8 mouse cellular contexts compared by ENCODE assay signal in the genomic region with DNA sequence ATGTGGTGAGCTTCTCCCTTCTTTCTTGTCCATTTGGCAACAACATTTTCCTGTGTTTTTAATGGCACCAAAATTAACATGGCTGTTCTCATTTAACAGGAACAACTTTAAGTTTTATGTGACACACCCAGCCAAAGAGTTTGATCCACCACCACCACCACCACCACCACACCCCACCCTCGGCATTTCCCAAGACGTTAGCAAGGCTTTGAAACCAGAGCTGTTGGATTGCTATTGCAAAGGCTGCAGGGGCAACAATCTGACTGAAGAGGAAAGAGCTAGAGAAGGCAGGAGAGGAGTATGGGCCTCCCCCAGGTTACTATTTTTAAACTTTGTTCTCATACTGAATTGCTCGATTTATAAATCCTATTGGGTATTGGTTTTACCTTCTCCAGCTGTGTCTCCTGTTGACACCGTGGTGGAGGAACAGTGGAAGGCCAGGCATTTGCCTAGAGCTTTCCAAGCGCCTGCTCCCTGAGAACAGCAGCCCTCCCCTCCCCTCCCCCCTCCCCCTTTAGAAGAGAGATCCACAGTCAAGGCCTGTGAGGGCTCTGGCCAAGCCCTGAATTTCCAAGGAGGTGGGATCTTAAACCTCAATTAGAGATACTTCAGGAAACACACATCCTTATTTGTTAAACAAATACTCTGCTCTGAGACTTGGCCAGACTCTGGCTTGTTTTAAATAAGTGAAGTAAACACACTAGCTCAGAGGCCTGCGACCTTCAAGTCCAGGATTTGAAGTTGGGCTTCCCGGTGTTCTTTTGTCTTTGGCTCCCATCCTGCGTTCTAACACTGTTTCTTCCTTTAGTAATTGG.
DNase-seq lines count a peak whose midpoint lies in the region; ATAC-seq lines count a peak whose summit lies in the region.

No protein-coding gene starts in this region.

- no peak overlapping the region for H3K4me3 ChIP-seq in forebrain, embryonic 14.5 days (ENCODE audit: low read depth, low read length)
- no peak overlapping the region for H3K4me3 ChIP-seq in midbrain, embryonic 13.5 days (replicated peaks)

- no peak overlapping the region for H3K27ac ChIP-seq in forebrain, embryonic 14.5 days (ENCODE audit: low read depth, low read length)
- H3K27ac ChIP-seq in midbrain, embryonic 13.5 days = no peak overlapping the region

- intact Hi-C loops in heart, postnatal 10 days (cut with DNase I) = no loop called here
- intact Hi-C loops in heart, postnatal 14 days (cut with DNase I) = loop anchor here (2.0 to 5.0 kb wide), 2 partner anchors 47 to 146 kb away; no protein-coding TSS in a partner anchor
- intact Hi-C loops in gastrocnemius, postnatal 14 days (cut with DNase I; ENCODE audit: low total_unique reads) = no loop called here

- no peak overlapping the region for H3K9ac ChIP-seq in forebrain, embryonic 14.5 days (ENCODE audit: low read length)
- no peak overlapping the region for H3K9ac ChIP-seq in midbrain, embryonic 13.5 days (replicated peaks)

- H3K27me3 ChIP-seq in forebrain, embryonic 14.5 days (replicated peaks; ENCODE audit: control insufficient read depth, insufficient read depth, low read length) = 0 out of 2 replicates have a peak, but pooled peaks cover 6% of the 10 kb centered on the region
- H3K27me3 ChIP-seq in midbrain, embryonic 13.5 days = no peaks in the 10 kb centered on the region

- 2% methylated on average over 8 of the region's 8 CpGs for WGBS in forebrain, embryonic 14.5 days
- 12% methylated on average over 8 of the region's 8 CpGs for WGBS in midbrain, embryonic 13.5 days

- no peaks in the 10 kb centered on the region for H3K9me3 ChIP-seq in forebrain, embryonic 14.5 days (replicated peaks; ENCODE audit: control insufficient read depth, low read length)
- H3K9me3 ChIP-seq in midbrain, embryonic 13.5 days = no peaks in the 10 kb centered on the region

- H3K36me3 ChIP-seq in forebrain, embryonic 14.5 days (ENCODE audit: control insufficient read depth, insufficient read depth, low read length) = no peaks in the 10 kb centered on the region
- no peaks in the 10 kb centered on the region for H3K36me3 ChIP-seq in midbrain, embryonic 13.5 days

- H3K4me1 ChIP-seq in forebrain, embryonic 14.5 days (ENCODE audit: control insufficient read depth, insufficient read depth, low read length) = 0 out of 2 replicates have a peak, but pooled peaks cover 4% of the 10 kb centered on the region
- peaks cover 13% of the 10 kb centered on the region for H3K4me1 ChIP-seq in midbrain, embryonic 13.5 days (replicated peaks)

- peak; percentile 48; the same call in 1 of the 2 replicates for ATAC-seq in forebrain, embryonic 14.5 days
- peak; percentile 65; the same call in 1 of the 2 replicates for ATAC-seq in midbrain, embryonic 13.5 days

- H3K4me2 ChIP-seq in forebrain, embryonic 14.5 days (ENCODE audit: low read length) = no peak overlapping the region
- no peak overlapping the region for H3K4me2 ChIP-seq in midbrain, embryonic 13.5 days (replicated peaks)

- DNase-seq in heart, postnatal 10 days = peak; percentile 38 to 45
- no peak for DNase-seq in heart, postnatal 14 days
- DNase-seq in R1 (ENCODE audit: low read depth, low spot score) (peak; percentile 98), MN1 (ENCODE audit: low spot score) (no peak)
- DNase-seq in forebrain, embryonic 14.5 days (ENCODE audit: low spot score) = peak; percentile 60
- DNase-seq in left cerebral cortex, adult 11 months (ENCODE audit: low spot score) = no peak
- no peak for DNase-seq in gastrocnemius, postnatal 14 days

Comparison
In these comparisons a context has a peak if more than half of its experiments do, and no peak if none do; other contexts are left out.
1. DNase-seq: peak in heart, postnatal 10 days (2 of 2), R1 (single experiment) and forebrain, embryonic 14.5 days (single experiment); none in heart, postnatal 14 days (0 of 2), left cerebral cortex, adult 11 months (single experiment), gastrocnemius, postnatal 14 days (single experiment) and MN1 (single experiment).